In the genomic region with DNA sequence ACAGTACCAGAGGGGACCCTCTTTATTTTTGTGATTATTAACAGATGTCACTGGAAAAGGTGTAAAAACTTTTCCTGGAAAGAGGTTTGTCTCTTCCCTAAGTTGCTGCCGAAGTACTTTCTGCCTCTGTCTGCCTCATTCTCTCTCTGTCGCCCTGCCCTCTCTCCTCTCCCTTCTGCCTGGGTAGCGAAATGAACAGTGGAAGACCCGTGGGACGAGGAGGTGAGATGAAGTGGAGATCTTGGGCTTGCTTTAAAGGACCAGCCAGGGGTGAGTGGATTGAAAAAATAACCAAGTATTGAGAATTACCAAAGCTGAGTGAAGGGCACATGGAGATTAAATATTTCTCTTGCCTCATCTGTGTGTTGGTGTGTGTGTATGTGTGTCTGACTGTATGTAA, we compare ENCODE assay signal across 9 mouse cellular contexts. TPM values are rescaled to one million over a fixed set of nuclear protein-coding genes. Genes with fewer than 3 reads are reported as not detected.
DNase-seq lines count a peak whose midpoint lies in the region; ATAC-seq and TF ChIP-seq lines count a peak whose summit lies in the region.
"Had no signal": no experiment of that assay in that cellular context is flagged by ENCODE, and none has a peak within 500 bp of the region (broad histone marks: within the 10 kb centered on the region; RNA-seq: fewer than 3 reads in every experiment).

No protein-coding gene starts in this region.

- peak overlapping the region; percentile 52 for H3K4me3 ChIP-seq in heart, embryonic 12.5 days
- H3K4me3 ChIP-seq in neural tube, embryonic 12.5 days = peak overlapping the region; percentile 23; the same call in 1 of the 2 replicates
- no peak overlapping the region for H3K4me3 ChIP-seq in intestine, postnatal 0 days (ENCODE audit: low read depth, low read length)
- H3K4me3 ChIP-seq: myocyte had no signal

- no peaks in the 10 kb centered on the region for H3K9me3 ChIP-seq in heart, embryonic 12.5 days (replicated peaks)
- no peaks in the 10 kb centered on the region for H3K9me3 ChIP-seq in neural tube, embryonic 12.5 days
- H3K9me3 ChIP-seq in intestine, postnatal 0 days (ENCODE audit: control insufficient read depth) = no peaks in the 10 kb centered on the region

- intact Hi-C loops in heart, postnatal 14 days (cut with DNase I) = loop anchor here (5.0 to 10.0 kb wide), 2 partner anchors 47 to 99 kb away; a partner anchor contains a TSS

- H3K27ac ChIP-seq in heart, embryonic 12.5 days (ENCODE audit: poor library complexity, severe bottlenecking) = peak overlapping the region; percentile 18; the same call in 1 of the 2 replicates
- H3K27ac ChIP-seq in neural tube, embryonic 12.5 days = no peak overlapping the region
- no peak overlapping the region for H3K27ac ChIP-seq in intestine, postnatal 0 days (ENCODE audit: low read depth, low read length)

- no peak for ATAC-seq in heart, embryonic 12.5 days (ENCODE audit: insufficient number of reproducible peaks, low FRiP score)
- no peak for ATAC-seq in neural tube, embryonic 12.5 days (ENCODE audit: low FRiP score, low read depth)
- no peak for ATAC-seq in intestine, postnatal 0 days

- 45% methylated on average over 5 of the region's 5 CpGs for WGBS in heart, embryonic 12.5 days
- WGBS in neural tube, embryonic 12.5 days = 43% methylated on average over 5 of the region's 5 CpGs
- 42% methylated on average over 5 of the region's 5 CpGs for WGBS in intestine, postnatal 0 days

- H3K9ac ChIP-seq in heart, embryonic 12.5 days = no peak overlapping the region
- H3K9ac ChIP-seq in neural tube, embryonic 12.5 days = no peak overlapping the region
- H3K9ac ChIP-seq in intestine, postnatal 0 days (ENCODE audit: low read depth, low read length) = no peak overlapping the region

- peak overlapping the region; percentile 79 for H3K4me2 ChIP-seq in heart, embryonic 12.5 days
- peak overlapping the region; percentile 65; the same call in 1 of the 2 replicates for H3K4me2 ChIP-seq in neural tube, embryonic 12.5 days (replicated peaks)
- H3K4me2 ChIP-seq in intestine, postnatal 0 days (replicated peaks; ENCODE audit: low read depth) = peak overlapping the region; percentile 58; the same call in 1 of the 2 replicates

- DNase-seq in heart, postnatal 14 days = no peak
- DNase-seq in neural tube, embryonic 10.5 days (ENCODE audit: extremely low spot score, low spot score) = no peak
- DNase-seq in yolk sac, embryonic 10.5 days (ENCODE audit: low spot score) = peak; percentile 4
- DNase-seq in right cerebral cortex, adult 18-20 months = no peak
- DNase-seq in thymus, postnatal 25 days = no peak

- peaks cover 22% of the 10 kb centered on the region for H3K4me1 ChIP-seq in heart, embryonic 12.5 days (replicated peaks)
- H3K4me1 ChIP-seq in neural tube, embryonic 12.5 days = peaks cover 5% of the 10 kb centered on the region
- no peaks in the 10 kb centered on the region for H3K4me1 ChIP-seq in intestine, postnatal 0 days (replicated peaks; ENCODE audit: control insufficient read depth, insufficient read depth, low read length)

- no peak for TF ChIP-seq CTCF in intestine, postnatal 0 days (IDR thresholded peaks at IDR 0.05; ENCODE audit: low read depth)

- no peaks in the 10 kb centered on the region for H3K27me3 ChIP-seq in heart, embryonic 12.5 days (replicated peaks)
- H3K27me3 ChIP-seq in neural tube, embryonic 12.5 days (replicated peaks) = no peaks in the 10 kb centered on the region
- peaks cover 5% of the 10 kb centered on the region; the same call in 1 of the 2 replicates for H3K27me3 ChIP-seq in intestine, postnatal 0 days (replicated peaks; ENCODE audit: control insufficient read depth, insufficient read depth, low read length)

- H3K36me3 ChIP-seq in heart, embryonic 12.5 days = no peaks in the 10 kb centered on the region
- H3K36me3 ChIP-seq in neural tube, embryonic 12.5 days = no peaks in the 10 kb centered on the region
- H3K36me3 ChIP-seq in intestine, postnatal 0 days (ENCODE audit: control insufficient read depth, insufficient read depth) = no peaks in the 10 kb centered on the region

RNA-seq across cellular contexts. Expression of a gene that starts 0.6 kb away (rescaled TPM):
- polyA plus RNA-seq in heart, embryonic 12.5 days (2016; fragmentation: Nextera tagmentation; extraction: Ambion mirVana) = 32.7 and 34.7 TPM in 2 replicates
- total RNA-seq in heart, postnatal 14 days (2021) = 1 to 10 TPM in 1 of 2 experiments, under 1 TPM in 1; 0.49 to 1.2 TPM
- polyA plus RNA-seq in neural tube, embryonic 12.5 days (2016; fragmentation: Nextera tagmentation; extraction: Ambion mirVana) = 3.2 and 5.0 TPM in 2 replicates
- 4.8 TPM in 2 replicates for polyA plus RNA-seq in intestine, postnatal 0 days (2015; fragmentation: Nextera tagmentation; extraction: Ambion mirVana)

RNA-seq across cellular contexts. Expression of a gene that starts 48.3 kb away (rescaled TPM):
- 50.0 and 51.1 TPM in 2 replicates for polyA plus RNA-seq in heart, embryonic 12.5 days (2016; fragmentation: Nextera tagmentation; extraction: Ambion mirVana)
- total RNA-seq in heart, postnatal 14 days (2021) = 10 to 100 TPM; 73.0 to 84.6 TPM
- 23.7 and 26.3 TPM in 2 replicates for polyA plus RNA-seq in neural tube, embryonic 12.5 days (2016; fragmentation: Nextera tagmentation; extraction: Ambion mirVana)
- 51.6 and 55.2 TPM in 2 replicates for polyA plus RNA-seq in intestine, postnatal 0 days (2015; fragmentation: Nextera tagmentation; extraction: Ambion mirVana)
